Mouse (Mus musculus) kidney, adult 9 months (tissue): Measurements from ENCODE around the gene Fam160b1.
A peak's percentile ranks its signal among the peaks of the same experiment; 100 is the strongest.

Experiments
- DNase-seq: peaks from one replicate; pipeline ENCODE4 v3.0.0; 2022

Fam160b1 gene

GRCm38 (mm10) chr19:57427756-57428438 is 67.4 kb downstream of the Fam160b1 start:
- no peak for DNase-seq

GRCm38 (mm10) chr19:57428641-57429040 is 68.2 kb downstream of the Fam160b1 start:
- no peak for DNase-seq

- DNase-seq: no peak
Measured at GRCm38 (mm10) chr19:57429926-57430325, 69.4 kb downstream of the Fam160b1 start.

- DNase-seq: no peak
Measured at GRCm38 (mm10) chr19:57431476-57431875, 71.0 kb downstream of the Fam160b1 start.

- no peak for DNase-seq
Measured at GRCm38 (mm10) chr19:57434024-57434423, 73.5 kb downstream of the Fam160b1 start.

- DNase-seq: peak; percentile 32
Measured at GRCm38 (mm10) chr19:57436586-57437021, 76.1 kb downstream of the Fam160b1 start.

- no peak for DNase-seq
Measured at GRCm38 (mm10) chr19:57437042-57437441, 76.6 kb downstream of the Fam160b1 start.
